Mouse (Mus musculus): Measurements from ENCODE around the gene Cyb5rl.

DNA sequence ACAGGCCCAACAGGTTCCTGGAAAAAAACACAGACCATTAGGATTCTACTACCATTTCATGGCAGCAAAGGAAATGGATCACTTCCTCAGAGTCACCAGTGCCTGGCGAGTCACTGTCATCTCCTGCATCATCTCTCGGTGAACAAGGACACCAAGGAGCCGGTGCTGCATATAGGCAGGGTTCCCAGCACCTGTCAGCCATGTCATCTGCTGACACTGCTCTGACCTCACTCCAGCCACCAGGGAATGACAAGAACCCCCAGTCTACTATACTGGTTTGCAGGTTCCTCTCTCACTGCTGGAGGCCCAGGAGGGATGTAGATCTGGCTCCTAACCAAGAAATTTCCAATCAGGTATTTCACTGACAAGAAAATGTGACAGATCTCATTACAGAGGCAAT, 10.7 kb upstream of the Cyb5rl start:
- TF ChIP-seq ZNF384 (IDR thresholded peaks at IDR 0.05; ENCODE audit: low read depth, low read length) (no peak), ZC3H11A (IDR thresholded peaks at IDR 0.05; ENCODE audit: borderline replicate concordance, low read depth, low read length) (no peak), MAFK (IDR thresholded peaks at IDR 0.05; ENCODE audit: insufficient read depth, low read depth, low read length) (no peak), CHD2 (IDR thresholded peaks at IDR 0.05; ENCODE audit: low read depth, low read length) (no peak), HCFC1 (IDR thresholded peaks at IDR 0.05; ENCODE audit: borderline replicate concordance, insufficient read depth, low read length) (no peak)

All from ES-E14 (cell line).